Mouse (Mus musculus): ENCODE measurements around the gene Spata25. TPM values are rescaled to one million over a fixed set of nuclear protein-coding genes. Genes with fewer than 3 reads are reported as not detected.

Spata25 gene
- polyA plus RNA-seq (2012; rRNA removed; ENCODE audit: low replicate concordance), result 0.16 and 0.33 TPM in 2 replicates

GRCm38 (mm10) chr2:164828437-164828836, at the start of gene Spata25:
Gene Spata25, minus strand, starts transcription at chr2:164828537.

GRCm38 (mm10) chr2:164857101-164857821, 28.9 kb upstream of the Spata25 start, which contains the start of gene Pltp:
Gene Pltp, minus strand, starts transcription at chr2:164857711.

GRCm38 (mm10) chr2:164833314-164833959, 5.1 kb upstream of the Spata25 start, which contains the start of gene Neurl2:
Gene Neurl2, minus strand, starts transcription at chr2:164833456.

GRCm38 (mm10) chr2:164832748-164833301, 4.5 kb upstream of the Spata25 start, which contains the start of gene Ctsa:
Gene Ctsa, plus strand, starts transcription at chr2:164832873.

GRCm38 (mm10) chr2:164822636-164823165, 5.6 kb downstream of the Spata25 start, which contains the start of gene Zswim1:
Gene Zswim1, plus strand, starts transcription at chr2:164822686.

GRCm38 (mm10) chr2:164804533-164805331, 23.6 kb downstream of the Spata25 start, which contains the start of the genes Acot8 and Zswim3:
Gene Acot8, minus strand, starts transcription at chr2:164804882.
Gene Zswim3, plus strand, starts transcription at chr2:164805098.

GRCm38 (mm10) chr2:164785481-164786387, 42.6 kb downstream of the Spata25 start, which contains the start of gene Snx21:
Gene Snx21, plus strand, starts transcription at chr2:164785823.

GRCm38 (mm10) chr2:164779481-164780086, 48.8 kb downstream of the Spata25 start, which contains the start of gene Tnnc2:
Gene Tnnc2, minus strand, starts transcription at chr2:164779967.

Other genes with a start within 250 kb of the Spata25 start
- 0.18 TPM in 1 of 2 replicates, not detected in the other for gene Wfdc6a, start 243.1 kb downstream of the Spata25 start, polyA plus RNA-seq (2012; rRNA removed; ENCODE audit: low replicate concordance)
- 0.98 TPM in 1 of 2 replicates, not detected in the other for gene Eppin, start 234.9 kb downstream of the Spata25 start, polyA plus RNA-seq (2012; rRNA removed; ENCODE audit: low replicate concordance)
- gene Wfdc6b, start 215.0 kb downstream of the Spata25 start, polyA plus RNA-seq (2012; rRNA removed; ENCODE audit: low replicate concordance), result 0.24 TPM in 1 of 2 replicates, not detected in the other
- gene Wfdc8, start 214.9 kb downstream of the Spata25 start, polyA plus RNA-seq (2012; rRNA removed; ENCODE audit: low replicate concordance), result 0.62 TPM in 1 of 2 replicates, not detected in the other
- 0.76 TPM in 1 of 2 replicates, not detected in the other for gene Wfdc16, start 189.7 kb downstream of the Spata25 start, polyA plus RNA-seq (2012; rRNA removed; ENCODE audit: low replicate concordance)
- gene Wfdc10, start 172.5 kb downstream of the Spata25 start, polyA plus RNA-seq (2012; rRNA removed; ENCODE audit: low replicate concordance), result 1.4 and 18.5 TPM in 2 replicates
- 0.30 TPM in 1 of 2 replicates, not detected in the other for gene Wfdc9, start 172.0 kb downstream of the Spata25 start, polyA plus RNA-seq (2012; rRNA removed; ENCODE audit: low replicate concordance)
- not detected in 2 replicates for gene Wfdc11, start 154.4 kb downstream of the Spata25 start, polyA plus RNA-seq (2012; rRNA removed; ENCODE audit: low replicate concordance)
- gene Wfdc13, start 143.4 kb downstream of the Spata25 start, polyA plus RNA-seq (2012; rRNA removed; ENCODE audit: low replicate concordance), result 0.11 and 2.3 TPM in 2 replicates
- gene Spint4, start 130.0 kb downstream of the Spata25 start, polyA plus RNA-seq (2012; rRNA removed; ENCODE audit: low replicate concordance), result not detected in 2 replicates
- gene Spint5, start 113.2 kb downstream of the Spata25 start, polyA plus RNA-seq (2012; rRNA removed; ENCODE audit: low replicate concordance), result not detected in 2 replicates
- gene Wfdc3, start 82.6 kb downstream of the Spata25 start, polyA plus RNA-seq (2012; rRNA removed; ENCODE audit: low replicate concordance), result 0.32 and 2.2 TPM in 2 replicates
- gene Dnttip1, start 82.6 kb downstream of the Spata25 start, polyA plus RNA-seq (2012; rRNA removed; ENCODE audit: low replicate concordance), result 17.5 and 56.8 TPM in 2 replicates
- 17.6 and 48.9 TPM in 2 replicates for gene Ube2c, start 58.6 kb downstream of the Spata25 start, polyA plus RNA-seq (2012; rRNA removed; ENCODE audit: low replicate concordance)
- gene Tnnc2, start 48.6 kb downstream of the Spata25 start, polyA plus RNA-seq (2012; rRNA removed; ENCODE audit: low replicate concordance), result 1.2 and 1.9 TPM in 2 replicates
- 42.9 and 43.3 TPM in 2 replicates for gene Snx21, start 42.7 kb downstream of the Spata25 start, polyA plus RNA-seq (2012; rRNA removed; ENCODE audit: low replicate concordance)
- 34.8 and 35.5 TPM in 2 replicates for gene Acot8, start 23.7 kb downstream of the Spata25 start, polyA plus RNA-seq (2012; rRNA removed; ENCODE audit: low replicate concordance)
- 3.8 and 4.6 TPM in 2 replicates for gene Zswim3, start 23.4 kb downstream of the Spata25 start, polyA plus RNA-seq (2012; rRNA removed; ENCODE audit: low replicate concordance)
- gene Zswim1, start 5.9 kb downstream of the Spata25 start, polyA plus RNA-seq (2012; rRNA removed; ENCODE audit: low replicate concordance), result 10.9 and 14.6 TPM in 2 replicates
- 400 and 457 TPM in 2 replicates for gene Ctsa, start 4.3 kb upstream of the Spata25 start, polyA plus RNA-seq (2012; rRNA removed; ENCODE audit: low replicate concordance)
- 11.6 and 15.4 TPM in 2 replicates for gene Neurl2, start 4.9 kb upstream of the Spata25 start, polyA plus RNA-seq (2012; rRNA removed; ENCODE audit: low replicate concordance)
- gene Pltp, start 29.2 kb upstream of the Spata25 start, polyA plus RNA-seq (2012; rRNA removed; ENCODE audit: low replicate concordance), result 463 and 530 TPM in 2 replicates
- 33.5 and 43.1 TPM in 2 replicates for gene Pcif1, start 50.8 kb upstream of the Spata25 start, polyA plus RNA-seq (2012; rRNA removed; ENCODE audit: low replicate concordance)
- 23.1 and 35.5 TPM in 2 replicates for gene Zfp335, start 83.2 kb upstream of the Spata25 start, polyA plus RNA-seq (2012; rRNA removed; ENCODE audit: low replicate concordance)
- 7.3 and 28.2 TPM in 2 replicates for gene Mmp9, start 112.2 kb upstream of the Spata25 start, polyA plus RNA-seq (2012; rRNA removed; ENCODE audit: low replicate concordance)
- gene Slc12a5, start 132.3 kb upstream of the Spata25 start, polyA plus RNA-seq (2012; rRNA removed; ENCODE audit: low replicate concordance), result 3.4 and 4.1 TPM in 2 replicates
- gene Ncoa5, start 206.3 kb upstream of the Spata25 start, polyA plus RNA-seq (2012; rRNA removed; ENCODE audit: low replicate concordance), result 20.5 and 46.5 TPM in 2 replicates
- gene Cd40, start 227.1 kb upstream of the Spata25 start, polyA plus RNA-seq (2012; rRNA removed; ENCODE audit: low replicate concordance), result 8.3 and 10.2 TPM in 2 replicates